Mouse (Mus musculus): ENCODE data around the gene Cenpv.

Gene Cenpv

DNA sequence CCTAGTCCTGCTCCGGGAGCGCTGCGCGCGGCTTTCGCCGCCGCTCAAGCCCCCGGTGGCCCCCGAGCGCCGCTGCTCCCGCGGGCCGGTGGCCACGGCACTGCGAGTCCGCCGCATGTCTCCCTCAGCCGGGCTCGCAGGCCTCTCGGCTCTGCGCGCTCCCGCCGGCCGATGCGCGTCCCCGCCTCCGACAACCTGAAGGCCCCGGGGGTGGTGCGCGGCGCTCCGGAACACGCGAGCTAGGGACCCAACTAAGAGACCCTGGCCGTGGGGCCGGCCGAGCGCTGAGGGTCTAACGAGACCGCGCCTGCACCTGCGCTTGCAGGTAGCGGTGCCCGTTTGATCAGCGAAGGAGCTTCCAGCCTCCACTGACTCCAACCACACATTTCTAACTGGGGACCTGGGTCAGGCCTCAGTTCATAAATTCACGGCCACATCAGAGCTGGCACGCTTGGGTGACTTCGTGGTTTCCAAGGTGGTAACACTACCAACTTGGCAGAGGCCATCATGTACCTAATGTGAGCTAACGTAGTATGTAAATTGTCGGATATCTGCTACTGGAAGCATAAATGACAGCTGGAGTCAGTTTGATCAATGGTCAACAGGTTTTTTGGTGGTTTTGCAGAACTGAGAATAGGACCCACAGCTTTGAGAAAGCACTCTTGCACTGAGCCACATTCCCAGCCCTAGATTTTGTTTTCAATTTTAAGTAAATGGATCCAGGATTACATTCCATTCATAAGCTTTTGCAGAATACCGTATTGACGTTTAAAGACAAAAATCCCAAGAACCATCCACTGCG is at the start of gene Cenpv:
Cenpv (minus strand) TSS at position 173 of the 802 bp plus-strand sequence.
- peak; percentile 73 for DNase-seq (ENCODE audit: extremely low spot score)

DNA sequence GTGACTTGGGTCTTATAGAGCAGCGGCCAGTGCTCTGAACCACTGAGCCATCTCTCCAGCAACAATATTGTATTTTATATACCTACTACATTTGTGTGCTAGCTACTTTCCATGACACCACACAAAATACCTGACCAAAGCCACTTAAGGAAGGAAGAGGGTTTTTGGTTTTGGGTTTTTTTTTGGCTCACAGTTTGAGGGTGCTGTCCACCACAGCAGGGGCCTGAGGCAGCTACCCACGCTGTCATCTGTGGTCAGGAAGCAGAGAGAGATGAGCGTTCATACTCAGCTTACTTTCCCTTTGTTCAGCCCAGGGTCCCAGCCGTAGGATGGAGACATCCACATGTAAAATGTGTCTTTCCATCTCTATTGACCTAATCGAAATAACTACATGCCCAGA is 48.0 kb upstream of the Cenpv start:
- DNase-seq (ENCODE audit: extremely low spot score), result no peak

DNA sequence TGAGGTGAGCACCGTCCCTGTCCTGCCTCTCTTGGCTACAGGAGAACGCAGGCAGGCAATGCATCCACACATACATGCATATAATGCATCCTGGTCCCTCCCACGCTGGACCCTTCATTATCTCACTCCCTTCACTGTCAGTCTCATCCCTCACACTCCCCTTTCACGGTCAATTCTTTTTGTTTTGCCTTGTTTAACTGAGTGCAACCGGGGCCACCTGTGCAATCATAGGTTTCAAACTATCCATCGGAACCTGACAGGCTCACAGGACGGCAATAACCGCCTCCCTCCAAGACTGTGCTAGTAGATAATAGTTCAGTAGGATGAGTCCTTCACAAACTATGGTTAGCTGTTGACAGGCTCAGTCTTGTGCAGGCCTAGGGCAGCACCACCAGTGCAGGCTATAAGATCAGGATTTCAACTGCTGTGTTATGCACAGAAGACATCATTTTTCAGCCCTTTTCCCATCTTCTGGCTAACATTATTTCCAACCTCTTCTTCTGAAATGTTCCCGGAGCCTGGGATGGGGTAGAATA is 45.7 kb upstream of the Cenpv start:
- no peak for DNase-seq (ENCODE audit: extremely low spot score)

DNA sequence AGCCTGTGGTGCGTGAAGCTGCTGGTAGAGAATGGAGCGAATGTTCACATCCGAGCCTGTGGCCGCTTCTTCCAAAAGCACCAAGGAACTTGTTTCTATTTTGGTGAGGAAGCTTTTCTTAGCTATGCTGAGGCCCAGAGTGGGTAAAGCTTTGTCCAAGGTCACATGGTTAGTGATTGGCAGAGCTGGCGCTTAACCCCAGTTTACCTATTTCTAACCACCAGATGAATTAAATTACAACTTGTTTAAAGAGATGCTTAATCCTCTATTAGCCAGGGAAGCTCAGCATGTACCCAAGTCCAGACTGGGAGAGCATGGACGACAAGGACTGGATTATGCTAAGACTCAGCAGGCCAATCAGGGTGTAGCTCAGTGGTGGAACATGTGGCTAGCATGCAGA is 44.0 kb upstream of the Cenpv start:
- DNase-seq (ENCODE audit: extremely low spot score), result no peak

DNA sequence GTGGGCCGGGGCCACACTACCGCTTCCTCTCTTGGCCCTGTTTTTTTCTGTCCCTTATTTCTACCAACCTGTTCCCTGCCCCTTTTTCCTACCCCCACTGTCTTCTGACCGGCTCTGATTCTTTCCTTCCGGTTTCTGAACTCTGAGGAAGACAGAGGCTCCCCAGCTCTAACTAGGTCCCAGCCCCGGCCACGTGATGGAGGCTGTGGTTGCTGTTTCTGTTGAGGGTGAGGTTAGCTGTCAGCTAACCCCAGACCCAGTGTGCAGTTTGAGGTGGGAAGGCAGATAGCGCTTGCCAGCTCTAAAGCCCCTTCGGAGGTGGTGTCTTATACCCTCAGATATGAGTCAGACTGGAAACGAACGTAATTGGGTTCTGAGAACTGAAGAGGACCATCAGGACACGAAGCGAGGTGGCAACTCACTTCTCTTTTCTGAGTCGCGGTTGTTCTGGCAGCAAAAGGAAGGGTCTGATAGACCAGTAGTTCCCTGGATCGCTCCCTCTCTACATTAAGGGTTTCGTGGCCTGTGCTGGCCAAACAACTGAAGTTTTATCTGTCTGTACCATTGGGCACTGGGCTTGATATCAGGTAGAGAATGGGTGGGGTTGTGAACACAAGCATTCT is 37.6 kb upstream of the Cenpv start:
- DNase-seq (ENCODE audit: extremely low spot score), result no peak

DNA sequence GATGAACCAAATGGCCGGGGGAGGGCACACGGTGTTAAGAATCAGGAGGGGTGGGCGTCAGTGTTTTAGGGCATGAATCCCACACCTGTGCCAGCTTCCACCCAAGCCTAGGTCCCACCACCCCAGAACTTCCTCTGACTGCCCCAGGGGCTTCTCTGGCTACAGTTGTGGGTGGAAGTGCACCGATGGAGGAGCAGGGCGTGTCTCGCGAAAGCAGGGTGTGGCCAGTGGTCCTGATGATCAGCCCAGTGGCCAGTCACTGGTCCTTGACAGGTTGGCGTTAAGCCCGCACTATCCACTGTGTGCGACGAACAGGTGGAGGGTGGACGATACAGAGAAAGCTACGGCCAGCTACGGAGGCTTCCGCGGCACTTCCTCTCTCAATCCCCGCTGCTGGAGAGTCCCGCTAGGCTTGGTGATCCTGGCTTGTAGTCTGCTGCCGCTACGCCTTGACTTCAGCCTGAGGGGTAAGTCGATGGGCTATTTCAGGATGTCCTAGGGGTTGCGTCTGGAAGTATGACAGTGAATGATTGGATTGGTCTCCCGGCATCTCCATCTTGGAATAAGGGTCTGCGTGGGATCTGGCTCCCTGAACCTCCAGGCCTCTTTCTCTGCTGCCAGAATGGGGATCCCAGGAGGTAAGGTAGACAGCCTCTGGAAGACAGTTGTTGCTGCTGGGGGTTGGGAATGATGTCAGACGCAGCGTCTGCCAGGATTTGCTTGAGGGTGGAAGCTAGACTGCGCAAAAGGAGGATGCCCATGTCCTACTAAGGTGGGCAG is 36.8 kb upstream of the Cenpv start:
- DNase-seq (ENCODE audit: extremely low spot score), result peak; percentile 29

DNA sequence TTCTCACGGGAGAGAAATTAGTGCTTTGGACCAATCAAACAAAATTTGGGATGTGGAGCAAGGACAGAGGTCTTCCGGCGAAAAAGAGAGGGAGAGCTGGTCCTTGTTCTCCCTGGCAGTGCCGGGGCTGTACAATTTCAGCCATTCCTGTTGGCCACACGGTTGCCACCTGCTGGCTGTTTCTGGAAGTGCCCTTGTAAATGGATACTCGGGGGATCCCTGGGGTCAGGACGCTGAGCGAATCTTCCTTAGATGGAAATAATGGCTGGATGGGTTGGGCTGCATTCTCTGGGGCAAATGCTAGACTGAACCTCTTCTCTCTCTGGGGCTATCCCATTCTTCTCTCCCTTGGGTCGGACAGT is 36.2 kb upstream of the Cenpv start:
- peak; percentile 90 for DNase-seq (ENCODE audit: extremely low spot score)

DNA sequence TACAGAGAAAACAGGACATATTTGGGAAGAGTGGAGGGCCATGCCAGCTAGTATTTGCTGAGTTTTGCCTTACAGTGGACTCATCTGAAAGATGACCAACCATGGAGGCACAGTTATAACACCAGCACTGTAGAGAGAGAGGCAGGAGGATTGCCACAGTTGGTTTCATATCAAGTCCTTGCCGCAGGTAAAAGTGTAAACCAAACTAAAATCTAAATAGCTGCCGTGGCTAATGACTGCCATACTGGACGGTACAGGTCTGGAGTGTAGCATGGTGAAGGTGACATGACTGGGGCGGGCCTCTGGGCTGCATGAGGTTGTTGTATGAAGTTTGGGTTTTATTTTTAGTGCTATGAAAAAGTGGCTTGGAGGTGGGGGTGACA is 35.6 kb upstream of the Cenpv start:
- DNase-seq (ENCODE audit: extremely low spot score), result no peak

DNA sequence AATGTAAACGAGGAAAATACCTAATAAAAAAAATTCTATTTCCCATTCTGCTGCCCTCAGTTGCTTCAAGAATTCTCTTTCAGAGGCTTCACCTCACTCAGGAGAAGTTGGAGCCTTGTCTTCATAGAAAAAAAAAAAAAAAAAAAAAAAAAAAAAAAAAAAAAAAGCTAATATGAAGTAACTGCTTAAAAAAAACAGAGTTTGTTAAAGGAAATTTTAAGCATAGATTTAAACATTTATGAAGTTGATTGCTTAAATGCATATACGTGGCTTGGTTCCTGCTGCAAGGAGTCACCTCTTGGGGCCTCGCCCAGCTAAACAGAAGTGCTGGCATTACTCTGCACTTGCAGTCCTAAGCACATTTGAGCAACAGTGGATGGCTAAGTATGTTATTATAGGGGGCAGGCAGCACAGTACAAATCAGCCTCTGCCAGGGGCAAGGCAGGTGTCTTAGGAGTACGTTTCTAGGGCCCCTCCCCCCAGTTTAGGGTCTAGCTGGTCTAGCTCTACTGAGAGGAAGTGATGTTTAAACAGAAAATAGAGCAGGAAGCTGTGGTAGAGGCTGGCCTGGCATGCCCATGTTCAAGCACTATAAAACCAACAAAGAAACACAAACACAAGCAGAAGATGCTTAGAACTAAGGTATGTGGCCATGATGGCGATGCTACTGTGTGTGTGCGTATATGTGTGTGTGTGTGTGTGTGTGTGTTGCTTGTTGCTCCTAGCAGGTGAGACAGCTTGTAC is 35.1 kb upstream of the Cenpv start, which contains the start of gene Trpv2:
Trpv2 (plus strand) TSS at position 528 of the 744 bp plus-strand sequence.
- DNase-seq (ENCODE audit: extremely low spot score), result no peak

DNA sequence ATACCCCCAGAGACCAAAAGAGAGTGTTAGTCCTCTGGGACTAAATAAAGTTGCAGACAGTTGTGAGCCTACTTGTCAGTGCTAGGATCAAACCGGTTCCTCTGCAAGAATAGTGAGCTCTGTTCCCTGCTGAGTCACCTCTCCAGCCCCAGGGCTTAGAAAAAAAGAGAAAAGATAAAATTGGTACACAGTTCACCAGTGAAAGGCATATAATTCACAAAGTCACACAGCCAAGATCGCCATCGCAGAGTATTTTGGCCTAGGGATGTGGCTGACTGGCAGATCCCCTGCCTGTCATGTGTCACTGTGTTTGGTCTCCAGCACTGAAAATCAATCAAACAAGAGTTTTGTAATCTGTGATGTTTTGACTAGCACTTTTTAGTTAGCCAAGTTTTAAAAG is 29.2 kb upstream of the Cenpv start:
- DNase-seq (ENCODE audit: extremely low spot score), result no peak

DNA sequence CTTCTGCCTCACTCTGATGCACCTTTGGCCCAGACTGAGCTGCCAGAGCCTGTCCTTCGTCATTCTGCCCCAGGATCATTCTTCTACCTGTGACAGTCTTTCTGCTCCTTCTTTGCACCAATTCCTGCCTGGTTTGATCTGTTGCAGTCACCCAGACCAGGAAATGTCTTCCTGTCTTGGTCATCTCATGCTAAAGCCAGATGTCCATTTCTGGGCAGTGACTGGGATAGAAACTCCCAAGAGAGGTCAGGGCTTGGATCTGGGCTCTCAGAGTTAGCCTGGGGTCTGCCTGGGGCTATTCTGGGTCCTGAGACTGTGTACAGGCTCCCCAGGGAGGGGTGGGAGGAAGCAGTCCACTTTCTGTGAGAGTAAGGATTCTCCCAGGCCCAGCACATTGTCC is 27.1 kb upstream of the Cenpv start:
- DNase-seq (ENCODE audit: extremely low spot score), result no peak

DNA sequence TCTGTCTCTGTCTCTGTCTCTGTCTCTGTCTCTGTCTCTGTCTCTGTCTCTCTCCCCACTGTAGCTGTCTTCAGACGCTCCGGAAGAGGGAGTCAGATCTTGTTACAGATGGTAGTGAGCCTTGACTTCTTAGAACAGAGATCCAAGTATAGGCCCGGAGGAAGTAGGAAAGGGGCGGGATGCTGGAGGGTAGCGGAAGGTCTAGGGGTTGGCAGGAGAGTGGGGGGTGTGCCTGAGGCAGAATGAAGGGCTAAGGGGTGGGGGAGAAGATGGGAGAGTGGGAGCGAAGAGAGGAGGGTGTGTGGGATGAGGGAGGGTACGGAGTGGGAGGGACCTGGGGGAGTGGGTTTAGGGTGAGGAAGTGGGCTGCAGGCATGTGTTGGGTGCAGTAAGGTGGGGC is 26.7 kb upstream of the Cenpv start:
- no peak for DNase-seq (ENCODE audit: extremely low spot score)

DNA sequence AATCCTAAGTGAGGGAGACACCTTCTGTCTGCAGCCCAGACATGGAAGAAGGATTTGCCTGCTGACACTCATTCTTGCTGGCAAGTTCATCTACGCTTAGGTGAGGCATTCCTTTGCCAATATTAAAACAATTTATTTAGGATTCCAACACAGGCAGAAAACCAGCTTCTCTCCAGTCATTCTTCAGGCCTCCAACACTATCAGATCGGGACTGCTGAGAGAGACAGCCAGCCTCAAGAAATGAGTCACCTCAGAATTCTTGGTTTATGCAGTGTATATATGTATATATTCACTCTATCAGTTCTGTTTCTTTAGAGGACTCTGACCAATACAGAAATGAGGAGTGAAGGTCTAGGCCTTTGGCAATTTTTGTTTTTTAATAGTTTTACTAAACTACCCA is 24.5 kb upstream of the Cenpv start:
- DNase-seq (ENCODE audit: extremely low spot score), result no peak

DNA sequence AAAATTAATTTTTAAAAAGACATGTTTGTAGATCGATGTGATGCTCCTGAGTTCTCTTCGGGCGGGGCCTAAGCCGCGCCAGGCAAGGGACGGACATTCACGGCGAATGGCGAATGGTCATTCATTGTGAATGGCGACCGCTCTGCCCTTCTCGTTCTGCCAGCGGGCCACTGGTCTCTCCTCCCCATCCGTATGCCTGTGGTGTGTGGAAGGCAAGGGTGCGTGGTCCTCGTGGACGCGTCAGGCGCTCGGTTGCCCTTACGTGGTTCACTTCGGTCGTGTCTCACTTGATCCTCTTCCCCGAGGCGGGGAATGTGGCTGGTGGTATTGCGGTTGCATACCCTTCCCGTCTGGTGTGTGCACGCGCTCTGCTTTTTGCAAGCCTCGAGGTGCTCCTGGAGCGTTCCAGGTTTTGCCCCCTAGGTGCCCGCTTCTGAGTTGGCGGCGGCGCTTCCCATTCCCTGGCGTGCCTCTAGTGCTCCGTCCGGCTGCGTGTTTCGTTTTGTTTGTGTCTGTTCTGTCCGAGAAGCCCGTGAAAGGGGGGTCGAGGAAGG is 21.5 kb upstream of the Cenpv start:
- no peak for DNase-seq (ENCODE audit: extremely low spot score)

DNA sequence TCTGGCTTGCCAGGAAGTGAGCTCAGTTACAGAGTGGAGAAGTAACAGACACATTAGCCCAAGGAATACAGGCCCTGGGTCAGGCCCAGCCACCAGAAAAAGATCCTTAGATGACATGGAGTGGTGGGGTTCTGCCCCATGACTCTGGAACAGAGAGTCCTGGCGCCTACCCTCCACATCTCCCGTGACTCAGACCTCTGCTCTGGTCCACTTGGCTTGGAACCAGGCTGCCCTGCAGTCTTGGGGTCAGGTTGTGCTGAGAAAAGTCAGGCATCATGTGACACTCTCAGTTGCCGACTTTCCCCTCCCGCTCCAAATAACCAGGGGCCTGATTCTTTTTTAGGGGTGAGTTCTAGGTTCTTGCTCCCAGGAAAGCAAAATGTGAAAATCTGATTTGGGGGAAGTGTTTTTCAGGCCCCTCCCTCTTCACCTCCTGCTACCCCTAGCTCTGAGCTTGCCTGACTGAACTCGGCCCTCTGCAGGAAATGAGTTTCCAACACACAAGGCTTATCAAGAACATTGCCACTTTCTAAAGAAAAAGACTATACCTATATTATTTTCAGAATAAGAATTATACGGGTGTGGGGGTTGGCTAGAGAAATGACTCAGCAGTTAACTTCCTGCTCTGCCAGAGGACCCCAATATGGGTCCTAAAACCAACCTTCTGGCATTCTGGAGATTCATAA is 20.0 kb upstream of the Cenpv start:
- DNase-seq (ENCODE audit: extremely low spot score), result no peak

DNA sequence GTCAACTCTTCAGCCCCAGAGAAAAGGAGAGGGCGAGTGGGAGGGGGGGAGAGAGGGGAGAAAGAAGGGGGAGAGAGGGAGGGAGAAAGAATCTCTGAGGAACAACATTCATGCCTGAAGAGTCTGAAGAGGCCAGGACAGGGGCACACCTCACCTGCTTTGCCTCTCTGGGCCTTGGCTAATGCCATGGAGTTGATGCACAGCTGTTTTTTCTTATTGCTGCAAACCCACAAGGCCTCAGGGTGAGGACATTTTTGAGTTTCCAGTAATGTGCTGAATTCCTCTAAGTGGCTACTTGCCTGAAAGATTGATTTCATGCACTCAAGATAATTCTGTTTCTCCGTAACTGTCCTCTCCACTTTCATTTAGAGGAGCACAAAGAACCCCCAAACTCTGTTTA is 19.1 kb upstream of the Cenpv start:
- DNase-seq (ENCODE audit: extremely low spot score), result no peak

DNA sequence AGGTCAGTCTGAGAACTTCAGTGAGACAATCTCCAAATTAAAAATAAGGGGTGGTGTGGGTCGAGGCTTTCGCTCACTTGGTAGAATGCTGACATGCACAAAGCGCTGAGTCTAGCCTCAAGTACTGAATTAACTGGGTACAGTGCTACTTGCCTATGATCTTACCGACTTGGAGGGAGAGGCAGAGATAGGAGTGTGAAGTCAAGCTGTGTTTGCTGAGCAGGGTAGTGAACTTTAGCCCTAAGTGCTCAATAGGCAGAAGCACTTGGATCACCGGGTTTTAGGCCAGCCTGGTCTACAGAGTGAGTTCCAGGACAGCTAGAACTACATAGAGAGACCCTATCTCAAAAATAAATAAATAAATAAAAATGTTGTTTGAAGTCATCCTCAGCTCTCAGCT is 18.1 kb upstream of the Cenpv start:
- no peak for DNase-seq (ENCODE audit: extremely low spot score)

DNA sequence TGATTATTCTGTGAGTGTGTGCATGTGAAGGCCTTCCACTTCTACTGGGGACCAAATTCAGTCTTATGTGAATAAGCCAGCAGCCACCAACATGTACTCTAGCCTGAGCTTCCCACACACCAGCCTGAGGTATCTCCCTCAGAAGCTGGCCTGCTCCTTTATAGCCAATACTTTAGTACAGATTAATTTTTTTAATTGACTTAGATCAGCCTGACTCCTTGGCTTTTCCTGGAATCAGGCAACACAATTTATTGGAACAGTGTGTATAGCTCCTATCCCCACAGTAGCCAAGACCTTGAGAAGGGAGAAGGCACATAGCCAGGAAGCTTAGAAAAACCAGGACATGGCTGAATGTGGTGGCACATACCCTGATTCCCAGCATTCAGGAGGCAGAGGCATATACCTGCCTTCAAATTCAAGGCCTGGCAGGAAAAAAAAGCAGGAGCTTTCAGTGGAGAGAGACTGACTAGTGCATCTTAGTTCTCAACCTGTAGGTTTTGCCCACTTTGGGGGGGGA is 16.9 kb upstream of the Cenpv start:
- no peak for DNase-seq (ENCODE audit: extremely low spot score)

DNA sequence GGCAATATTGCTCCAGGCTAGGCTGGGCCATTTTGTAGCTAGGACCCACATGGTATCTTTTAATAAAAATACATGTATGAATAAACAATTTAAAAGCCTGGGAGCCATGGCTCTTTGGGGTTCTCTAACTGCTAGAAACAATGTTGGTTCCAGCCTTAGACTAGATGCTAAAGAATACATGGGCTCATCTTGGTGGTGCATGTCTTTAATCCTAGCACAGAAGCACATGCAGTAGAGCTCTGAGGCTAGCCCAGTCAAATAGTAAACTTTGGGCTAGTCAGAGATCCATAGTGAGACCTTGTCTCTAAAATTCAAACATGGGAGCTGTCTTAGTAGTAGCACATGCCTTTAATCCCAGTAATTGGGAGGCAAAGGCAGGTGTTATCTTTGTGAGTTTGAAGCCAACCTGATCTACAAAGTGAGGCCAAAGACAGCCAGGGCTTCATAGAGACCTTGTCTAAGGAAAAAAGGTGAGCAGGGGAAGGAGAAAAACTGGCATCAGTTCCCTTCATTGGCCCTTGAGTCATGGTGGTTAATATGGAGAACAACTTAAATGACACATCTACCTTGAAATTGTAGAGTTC is 16.0 kb upstream of the Cenpv start:
- no peak for DNase-seq (ENCODE audit: extremely low spot score)

DNA sequence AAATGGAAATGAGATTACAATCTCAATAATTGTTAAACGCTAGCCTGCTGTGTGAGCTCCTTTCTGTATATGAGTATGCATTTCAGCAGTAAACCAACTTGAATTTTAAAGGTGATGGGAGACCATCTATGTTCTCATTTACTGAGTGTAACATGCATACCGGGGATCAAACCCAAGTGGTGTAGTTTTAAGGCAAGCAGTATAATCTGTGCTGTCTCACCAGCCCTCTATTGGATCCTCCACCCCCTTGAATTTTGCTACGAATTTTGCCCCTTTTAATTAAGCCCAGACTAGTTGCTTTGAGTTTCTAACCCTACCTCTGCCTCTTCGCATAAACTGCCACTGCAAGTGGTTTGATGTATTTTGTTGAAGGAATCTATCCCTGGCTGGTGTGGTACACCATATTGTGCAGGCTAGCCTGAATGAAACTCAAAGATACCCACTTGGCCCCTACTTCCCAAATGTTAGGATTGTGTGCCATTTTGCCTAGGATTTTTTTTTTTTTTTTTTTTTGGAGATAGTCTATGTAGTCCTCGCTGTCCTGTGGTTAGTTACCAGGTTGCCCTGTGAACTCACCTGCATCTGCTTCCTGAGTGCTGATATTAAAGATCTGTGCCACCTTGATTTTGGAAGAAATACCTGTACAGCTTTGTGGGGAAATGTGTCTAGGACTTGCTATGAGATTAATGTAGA is 15.2 kb upstream of the Cenpv start:
- no peak for DNase-seq (ENCODE audit: extremely low spot score)
